Mouse (Mus musculus) intestine, embryonic 14.5 days (tissue): ENCODE results near the gene Plaur. TPM values are rescaled to one million over a fixed set of nuclear protein-coding genes. Genes with fewer than 3 reads are reported as not detected.

ENCODE experiments used
- ATAC-seq: fragments of 200-750 bp; cut with Nextera tagmentation; replicated peaks from 2 replicates; pipeline ENCODE4 v1.8.0; 2017; ENCODE audit warnings: low read depth, moderate number of reproducible peaks, moderate TSS enrichment, moderate library complexity; ENCODE audit not compliant: low FRiP score, low TSS enrichment
- DNase-seq: peaks from one replicate; pipeline ENCODE4 v3.0.0-alpha.2; 2018; ENCODE audit warnings: low spot score
- H3K27ac ChIP-seq: fragments of 300-500 bp; sonication (generic); 2 replicates; pipeline ENCODE4 v1.5.1; 2014; ENCODE audit warnings: low read depth, mild to moderate bottlenecking, control low read depth
- H3K27me3 ChIP-seq: fragments of 300-500 bp; sonication (generic); replicated peaks from 2 replicates; pipeline ENCODE4 v1.6.1; 2014; ENCODE audit warnings: low read length, control low read depth; ENCODE audit not compliant: control insufficient read depth, insufficient read depth
- H3K36me3 ChIP-seq: fragments of 300-500 bp; sonication (generic); 2 replicates; pipeline ENCODE4 v1.6.1; 2014; ENCODE audit warnings: low read length, control low read depth; ENCODE audit not compliant: control insufficient read depth, insufficient read depth
- H3K4me1 ChIP-seq: fragments of 300-500 bp; sonication (generic); replicated peaks from 2 replicates; pipeline ENCODE4 v1.6.1; 2014; ENCODE audit warnings: low read length, control low read depth, mixed read lengths; ENCODE audit not compliant: control insufficient read depth, insufficient read depth
- H3K4me2 ChIP-seq: fragments of 300-500 bp; sonication (generic); 2 replicates; pipeline ENCODE4 v1.6.1; 2014; ENCODE audit warnings: low read length
- H3K4me3 ChIP-seq: fragments of 300-500 bp; sonication (generic); 2 replicates; pipeline ENCODE4 v1.5.1; 2014; ENCODE audit warnings: low read depth, low read length, control low read depth, mixed read lengths
- H3K9ac ChIP-seq: fragments of 300-500 bp; sonication (generic); 2 replicates; pipeline ENCODE4 v1.6.1; 2014; ENCODE audit warnings: mild to moderate bottlenecking, low read length
- H3K9me3 ChIP-seq: fragments of 300-500 bp; sonication (generic); 2 replicates; pipeline ENCODE4 v1.6.1; 2016; ENCODE audit warnings: low read length, control low read depth; ENCODE audit not compliant: control insufficient read depth
- WGBS: fragments of 180-500 bp; shearing (Covaris S2); extraction: QIAGEN DNeasy Blood & Tissue Kit; methylation state at CpG from one replicate; pipeline ENCODE4 v1.1.7; 2014; 5-methylcytosine and 5-hydroxymethylcytosine counted together
- polyA plus RNA-seq: library from polyadenylated mRNA; unstranded; fragments of >200 nt; fragmentation: Nextera tagmentation; extraction: Ambion mirVana; gene quantifications from 2 replicates; pipeline ENCODE4 v1.2.1, GENCODE M21; 2014

Plaur gene
- 10.0 and 10.7 TPM in 2 replicates for polyA plus RNA-seq

DNA sequence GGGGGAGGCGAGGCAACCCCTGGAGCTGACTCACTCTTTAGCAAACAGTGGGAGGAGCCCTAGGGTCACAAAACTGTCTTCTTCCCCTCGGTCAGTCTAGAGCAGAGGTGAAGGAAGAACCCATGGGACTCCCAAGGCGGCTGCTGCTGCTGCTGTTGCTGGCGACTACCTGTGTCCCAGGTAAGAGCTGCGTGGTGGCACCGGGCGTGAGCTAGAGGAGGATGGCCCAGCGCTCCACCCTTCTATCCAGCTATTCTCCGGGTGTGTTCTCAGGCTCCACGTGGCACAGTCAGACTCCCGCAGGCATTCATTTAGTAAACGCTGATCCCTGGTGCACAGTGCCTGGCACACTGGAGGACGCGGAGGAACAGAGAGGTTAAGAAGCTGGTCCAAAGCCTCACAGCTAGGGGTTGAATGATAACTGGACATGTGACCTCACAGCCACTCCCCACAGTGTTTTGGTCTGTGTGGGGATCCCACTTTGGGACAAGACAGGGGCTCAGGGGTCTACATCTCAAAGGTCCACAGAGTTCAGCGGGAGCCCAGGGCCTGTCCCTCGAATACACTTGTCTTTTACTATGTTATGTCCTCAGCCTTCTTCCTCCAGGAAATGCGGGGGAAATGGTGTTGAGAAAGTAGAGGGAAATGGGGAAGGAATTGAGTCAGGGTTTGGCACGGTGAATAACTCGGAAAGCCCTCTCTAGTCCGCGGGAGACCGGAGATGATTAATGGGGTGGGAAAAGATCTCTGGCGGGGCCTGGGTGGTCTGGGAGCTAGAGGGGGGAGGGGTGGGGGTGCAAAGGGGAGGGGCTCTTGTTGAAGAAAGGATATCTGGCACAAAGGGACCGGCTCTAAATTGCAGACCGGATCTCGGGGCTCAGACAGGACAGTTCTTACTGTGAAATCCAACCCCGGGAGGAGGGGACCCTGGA, at the start of gene Plaur:
Gene Plaur, plus strand, starts transcription at position 97 of the 932 bp plus-strand sequence.
- peak within 1 kb of the TSS; percentile 40 for H3K9ac ChIP-seq
- DNase-seq (no peak), ATAC-seq (peak; percentile 71)
- 2% methylated on average over 26 of the region's 27 CpGs for WGBS
- no peaks in the 10 kb centered on the region for H3K9me3 ChIP-seq
- no peaks in the 10 kb centered on the region for H3K36me3 ChIP-seq
- H3K4me2 ChIP-seq = peak within 1 kb of the TSS; percentile 44
- no peaks in the 10 kb centered on the region for H3K27me3 ChIP-seq
- H3K4me3 ChIP-seq = peak within 1 kb of the TSS; percentile 35
- peak within 1 kb of the TSS; percentile 51 for H3K27ac ChIP-seq
- peaks cover 24% of the 10 kb centered on the region for H3K4me1 ChIP-seq

DNA sequence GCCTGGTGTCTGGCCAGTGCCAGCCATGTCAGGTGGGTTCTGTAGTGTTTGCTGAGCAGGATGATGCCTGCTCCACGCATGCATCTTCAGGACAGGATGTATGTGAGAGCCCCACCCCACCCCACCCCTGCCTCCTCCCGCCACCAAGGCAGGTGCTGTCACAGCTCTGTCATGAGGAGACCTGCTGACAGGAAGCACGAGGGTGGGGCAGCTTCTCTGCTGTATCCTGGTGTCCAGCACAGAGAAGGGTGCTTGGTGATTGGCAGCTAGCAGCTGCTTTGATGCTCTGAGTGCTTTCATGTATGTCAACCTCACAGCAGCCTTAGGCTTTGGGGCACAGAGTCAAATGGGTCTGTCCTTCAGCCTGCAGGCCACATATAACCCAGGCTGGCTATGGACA, 48.7 kb upstream of the Plaur start:
- ATAC-seq (no peak), DNase-seq (no peak)
- no peaks in the 10 kb centered on the region for H3K36me3 ChIP-seq
- H3K9me3 ChIP-seq = no peaks in the 10 kb centered on the region
- no peaks in the 10 kb centered on the region for H3K4me1 ChIP-seq
- H3K27me3 ChIP-seq = no peaks in the 10 kb centered on the region
- no peak overlapping the region for H3K9ac ChIP-seq
- no peak overlapping the region for H3K4me3 ChIP-seq
- 71% methylated on average over 3 of the region's 3 CpGs for WGBS
- no peak overlapping the region for H3K27ac ChIP-seq
- H3K4me2 ChIP-seq = no peak overlapping the region

GRCm38 (mm10) chr7:24415261-24415660, 47.0 kb upstream of the Plaur start:
- H3K36me3 ChIP-seq = no peaks in the 10 kb centered on the region
- no peak overlapping the region for H3K4me3 ChIP-seq
- 76% methylated on average over 7 of the region's 7 CpGs for WGBS
- H3K27me3 ChIP-seq = no peaks in the 10 kb centered on the region
- H3K9me3 ChIP-seq = no peaks in the 10 kb centered on the region
- H3K4me1 ChIP-seq = no peaks in the 10 kb centered on the region
- DNase-seq (no peak), ATAC-seq (no peak)
- no peak overlapping the region for H3K4me2 ChIP-seq
- no peak overlapping the region for H3K9ac ChIP-seq
- H3K27ac ChIP-seq = no peak overlapping the region

- WGBS = 89% methylated on average over 8 of the region's 8 CpGs
- H3K27me3 ChIP-seq = no peaks in the 10 kb centered on the region
- H3K9me3 ChIP-seq = no peaks in the 10 kb centered on the region
- no peaks in the 10 kb centered on the region for H3K4me1 ChIP-seq
- ATAC-seq = no peak
- no peak overlapping the region for H3K9ac ChIP-seq
- no peak overlapping the region for H3K27ac ChIP-seq
- DNase-seq = no peak
- peaks cover 22% of the 10 kb centered on the region for H3K36me3 ChIP-seq
- H3K4me2 ChIP-seq = no peak overlapping the region
- no peak overlapping the region for H3K4me3 ChIP-seq
Measured at GRCm38 (mm10) chr7:24419579-24419978, 42.7 kb upstream of the Plaur start.

- Histone ChIP-seq H3K9me3 (no peaks in the 10 kb centered on the region), H3K27ac (no peak overlapping the region), H3K36me3 (peaks cover 22% of the 10 kb centered on the region), H3K4me2 (no peak overlapping the region), H3K4me3 (no peak overlapping the region), H3K27me3 (no peaks in the 10 kb centered on the region), H3K4me1 (no peaks in the 10 kb centered on the region), H3K9ac (no peak overlapping the region)
- ATAC-seq (no peak), DNase-seq (no peak)
- 79% methylated on average over 7 of the region's 7 CpGs for WGBS
Measured at GRCm38 (mm10) chr7:24421648-24422047, 40.6 kb upstream of the Plaur start.

- H3K27ac ChIP-seq = no peak overlapping the region
- H3K9ac ChIP-seq = no peak overlapping the region
- no peak overlapping the region for H3K4me3 ChIP-seq
- H3K4me2 ChIP-seq = no peak overlapping the region
- no peaks in the 10 kb centered on the region for H3K4me1 ChIP-seq
- ATAC-seq (no peak), DNase-seq (no peak)
- H3K27me3 ChIP-seq = no peaks in the 10 kb centered on the region
- H3K36me3 ChIP-seq = peaks cover 22% of the 10 kb centered on the region
- WGBS = 80% methylated on average over 8 of the region's 8 CpGs
- no peaks in the 10 kb centered on the region for H3K9me3 ChIP-seq
Measured at GRCm38 (mm10) chr7:24422251-24422650, 40.0 kb upstream of the Plaur start.

- no peak for ATAC-seq
- no peaks in the 10 kb centered on the region for H3K27me3 ChIP-seq
- no peak overlapping the region for H3K9ac ChIP-seq
- H3K4me1 ChIP-seq = no peaks in the 10 kb centered on the region
- no peak for DNase-seq
- 77% methylated on average over 15 of the region's 15 CpGs for WGBS
- no peak overlapping the region for H3K27ac ChIP-seq
- H3K9me3 ChIP-seq = no peaks in the 10 kb centered on the region
- H3K36me3 ChIP-seq = peaks cover 22% of the 10 kb centered on the region
- H3K4me2 ChIP-seq = no peak overlapping the region
- no peak overlapping the region for H3K4me3 ChIP-seq
Measured at GRCm38 (mm10) chr7:24423107-24423763, 39.0 kb upstream of the Plaur start.

DNA sequence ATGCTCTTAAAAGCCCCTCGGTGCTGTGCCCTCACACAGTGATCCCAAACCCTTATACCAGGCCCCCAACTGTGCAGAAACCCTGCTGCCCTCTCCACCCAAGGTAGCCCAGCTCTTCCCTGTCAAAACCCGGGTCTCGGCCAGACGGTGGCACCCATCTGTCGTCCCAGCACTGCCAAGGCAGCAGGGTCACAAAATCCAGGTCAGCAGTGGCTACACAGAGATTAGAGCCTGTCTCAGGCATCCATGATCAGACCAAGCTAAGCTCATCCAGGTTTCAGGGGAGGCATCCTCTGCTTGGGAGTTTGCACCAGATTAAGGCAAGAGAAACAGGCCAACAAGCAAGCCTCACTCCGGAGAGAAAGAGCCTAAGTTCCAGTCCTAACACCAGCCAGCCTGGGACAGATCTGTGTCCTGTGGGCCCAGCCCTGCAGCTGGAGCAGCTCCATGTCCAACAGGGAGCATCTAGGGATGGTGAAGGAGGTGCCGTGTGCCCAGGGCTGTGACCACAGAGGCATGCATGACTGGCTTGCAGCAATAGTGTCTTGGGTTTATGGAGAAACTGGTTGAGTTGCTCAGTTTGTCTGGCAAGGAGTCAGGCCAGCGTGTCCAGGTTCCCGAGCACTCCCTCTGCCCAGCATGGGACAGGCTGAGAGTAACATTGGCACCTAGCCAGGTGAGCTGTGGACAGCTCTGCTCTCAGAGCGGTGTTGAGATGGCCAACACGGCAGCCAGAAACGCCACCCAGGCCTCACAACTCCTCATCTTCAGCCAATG, 38.1 kb upstream of the Plaur start:
- Histone ChIP-seq H3K27ac (no peak overlapping the region), H3K9ac (no peak overlapping the region), H3K4me1 (no peaks in the 10 kb centered on the region), H3K9me3 (no peaks in the 10 kb centered on the region), H3K36me3 (peaks cover 22% of the 10 kb centered on the region), H3K27me3 (no peaks in the 10 kb centered on the region), H3K4me2 (no peak overlapping the region), H3K4me3 (no peak overlapping the region)
- 81% methylated on average over 12 of the region's 12 CpGs for WGBS
- ATAC-seq (no peak), DNase-seq (no peak)
